Mouse (Mus musculus): ENCODE results near the gene Ptprh. TPM values are rescaled to one million over a fixed set of nuclear protein-coding genes. Genes with fewer than 3 reads are reported as not detected.

Gene Ptprh
- polyA plus RNA-seq, 1 experiment = 0.15 TPM

DNA sequence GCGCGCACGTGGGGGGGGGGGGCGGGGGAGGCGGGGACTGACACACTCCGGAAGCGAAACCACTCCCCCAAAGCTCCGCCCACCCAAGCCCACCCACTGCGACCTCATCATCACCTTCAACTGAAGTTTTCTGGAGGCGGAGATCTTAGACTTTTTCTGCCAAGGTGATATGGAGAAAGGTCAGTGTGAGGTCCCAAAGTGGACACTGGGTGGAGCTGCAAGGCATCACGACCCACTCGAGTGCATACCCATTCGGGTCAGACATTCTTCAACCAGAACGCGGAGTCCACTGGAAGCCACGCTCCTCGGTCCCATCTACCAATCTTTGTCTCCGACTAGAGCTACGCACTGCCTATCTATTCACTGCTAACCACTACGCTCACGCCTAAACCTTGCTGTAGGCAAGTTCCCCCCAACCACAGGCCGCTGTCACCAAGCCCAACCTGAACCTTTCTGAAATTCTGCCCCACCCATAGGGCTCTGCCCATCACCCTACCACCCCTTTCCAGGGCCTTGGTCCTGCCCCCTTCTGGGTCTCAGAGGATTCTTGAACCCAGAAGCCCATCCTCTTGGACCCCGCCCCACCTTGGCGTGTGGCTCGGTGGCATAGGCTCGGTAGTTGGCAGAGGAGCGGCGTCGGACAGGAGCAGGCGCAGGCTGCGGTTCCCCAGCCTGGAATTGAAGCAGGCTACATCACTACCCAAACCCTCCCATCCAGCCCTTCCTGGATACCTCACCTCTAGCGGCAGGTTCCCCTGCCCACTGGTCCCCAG lies 82.4 kb downstream of the Ptprh start:
- Histone ChIP-seq H3K4me3 (ENCODE audit: control insufficient read depth, insufficient read depth, low read length) (0 out of 2 replicates have a peak overlapping the region, but pooled peaks have one; percentile 0), H3K36me3 (ENCODE audit: control insufficient read depth, insufficient read depth, low read length) (no peaks in the 10 kb centered on the region), H3K27me3 (ENCODE audit: control insufficient read depth, insufficient read depth, low read length) (no peaks in the 10 kb centered on the region), H3K27ac (ENCODE audit: control insufficient read depth, insufficient read depth, low read length) (no peak overlapping the region), H3K4me1 (replicated peaks; ENCODE audit: control insufficient read depth, insufficient read depth, low read length) (peaks cover 16% of the 10 kb centered on the region)
- TF ChIP-seq CTCF (IDR thresholded peaks at IDR 0.05; ENCODE audit: borderline replicate concordance, control insufficient read depth, extremely low read depth, insufficient read depth, low read length, poor library complexity) = no peak
- no peak for TF ChIP-seq POLR2A (IDR thresholded peaks at IDR 0.05; ENCODE audit: control insufficient read depth, extremely low read depth, insufficient read depth, low read length, poor library complexity)
- 47% methylated on average over 32 of the region's 32 CpGs for WGBS
- no peak for DNase-seq

DNA sequence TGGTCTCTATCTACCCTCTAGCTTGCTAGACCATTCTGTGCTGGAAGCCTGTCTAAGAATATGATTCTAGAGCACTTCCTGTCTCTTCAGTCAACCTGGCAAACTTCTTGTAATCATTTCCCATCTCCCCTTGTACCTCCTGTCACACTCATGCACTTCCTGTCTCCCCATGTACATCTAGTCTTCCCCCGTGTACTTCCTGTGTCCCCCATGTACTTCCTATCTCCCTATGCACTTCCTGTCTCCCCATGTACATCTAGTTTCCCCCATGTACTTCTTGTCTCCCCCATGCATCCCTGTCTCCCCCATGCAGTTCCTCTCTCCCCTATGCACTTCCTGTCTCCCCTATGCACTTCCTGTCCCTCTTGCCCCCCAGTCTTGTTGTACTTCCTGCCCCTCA lies 85.4 kb downstream of the Ptprh start:
- TF ChIP-seq CTCF (IDR thresholded peaks at IDR 0.05; ENCODE audit: borderline replicate concordance, control insufficient read depth, extremely low read depth, insufficient read depth, low read length, poor library complexity) (no peak), POLR2A (IDR thresholded peaks at IDR 0.05; ENCODE audit: control insufficient read depth, extremely low read depth, insufficient read depth, low read length, poor library complexity) (no peak)
- H3K4me3 ChIP-seq (ENCODE audit: control insufficient read depth, insufficient read depth, low read length) = no peak overlapping the region
- WGBS = 6% methylated on average over 1 of the region's 1 CpGs
- H3K27ac ChIP-seq (ENCODE audit: control insufficient read depth, insufficient read depth, low read length) = peak overlapping the region; percentile 43; the same call in 1 of the 2 replicates
- no peaks in the 10 kb centered on the region for H3K27me3 ChIP-seq (ENCODE audit: control insufficient read depth, insufficient read depth, low read length)
- H3K36me3 ChIP-seq (ENCODE audit: control insufficient read depth, insufficient read depth, low read length) = no peaks in the 10 kb centered on the region
- no peak for DNase-seq
- H3K4me1 ChIP-seq (replicated peaks; ENCODE audit: control insufficient read depth, insufficient read depth, low read length) = peaks cover 16% of the 10 kb centered on the region

DNA sequence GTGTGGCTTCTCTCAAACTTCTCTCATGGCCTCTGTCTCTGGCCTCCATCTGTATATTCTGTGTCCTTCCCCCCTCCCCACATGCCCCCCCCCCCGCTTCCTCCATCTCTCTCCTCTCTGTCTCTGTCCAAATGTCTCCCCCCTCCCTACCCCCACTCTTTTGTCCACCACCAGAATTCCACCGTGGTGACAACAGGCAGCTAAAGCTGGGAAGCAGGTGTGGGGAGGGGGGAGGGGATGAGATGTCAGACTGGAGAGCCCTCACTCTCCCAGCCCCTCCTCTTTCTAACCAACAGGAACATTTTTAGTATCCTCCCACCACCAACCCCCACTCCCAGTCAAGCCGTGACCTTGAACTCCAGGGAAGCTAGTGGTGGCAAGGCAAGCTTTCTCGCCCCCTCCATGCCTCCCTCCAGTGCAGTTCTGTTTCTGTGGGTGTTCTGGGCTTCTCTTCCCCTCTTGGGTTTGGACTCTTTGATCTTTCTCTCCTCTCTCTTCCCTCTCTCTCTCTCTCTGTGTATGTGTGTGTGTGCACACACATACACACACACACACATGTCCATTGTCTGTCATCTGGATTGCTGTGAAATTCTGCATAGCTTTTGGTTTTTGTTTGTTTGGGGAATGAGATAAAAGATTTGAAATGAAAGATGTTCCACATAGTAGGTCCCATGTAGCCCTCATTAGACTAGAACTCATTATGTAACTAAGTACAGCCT lies 87.3 kb downstream of the Ptprh start, which contains the start of gene Tnnt1:
Tnnt1 (minus strand) TSS at position 51 of the 719 bp plus-strand sequence.
- DNase-seq = no peak
- Histone ChIP-seq H3K4me1 (replicated peaks; ENCODE audit: control insufficient read depth, insufficient read depth, low read length) (peaks cover 16% of the 10 kb centered on the region), H3K27ac (ENCODE audit: control insufficient read depth, insufficient read depth, low read length) (no peak within 1 kb of the TSS), H3K27me3 (ENCODE audit: control insufficient read depth, insufficient read depth, low read length) (no peaks in the 10 kb centered on the region), H3K4me3 (ENCODE audit: control insufficient read depth, insufficient read depth, low read length) (no peak within 1 kb of the TSS), H3K36me3 (ENCODE audit: control insufficient read depth, insufficient read depth, low read length) (no peaks in the 10 kb centered on the region)
- TF ChIP-seq POLR2A (IDR thresholded peaks at IDR 0.05; ENCODE audit: control insufficient read depth, extremely low read depth, insufficient read depth, low read length, poor library complexity) (no peak), CTCF (IDR thresholded peaks at IDR 0.05; ENCODE audit: borderline replicate concordance, control insufficient read depth, extremely low read depth, insufficient read depth, low read length, poor library complexity) (no peak)
- 52% methylated on average over 4 of the region's 4 CpGs for WGBS

DNA sequence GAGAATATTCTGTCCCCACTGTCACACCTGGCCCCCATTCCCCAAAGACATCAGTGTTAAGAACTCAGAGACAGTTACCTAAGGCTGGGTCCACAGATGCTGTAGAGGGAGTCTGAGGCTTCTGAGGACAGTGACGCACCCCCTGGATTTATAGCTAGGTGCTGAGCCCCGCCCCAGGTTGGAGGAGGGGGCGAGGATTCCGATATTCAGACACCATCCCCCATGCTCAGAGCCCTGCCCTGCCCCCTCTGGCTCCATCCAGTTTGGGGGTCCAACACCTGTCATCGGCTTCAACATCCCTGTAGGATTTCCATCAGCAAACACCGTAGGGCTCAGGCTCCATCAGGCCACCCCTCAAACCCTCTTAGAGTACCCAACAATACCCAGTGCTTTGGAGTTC lies 88.0 kb downstream of the Ptprh start:
- DNase-seq = no peak
- Histone ChIP-seq H3K27me3 (ENCODE audit: control insufficient read depth, insufficient read depth, low read length) (no peaks in the 10 kb centered on the region), H3K4me1 (replicated peaks; ENCODE audit: control insufficient read depth, insufficient read depth, low read length) (peaks cover 12% of the 10 kb centered on the region), H3K4me3 (ENCODE audit: control insufficient read depth, insufficient read depth, low read length) (no peak overlapping the region), H3K27ac (ENCODE audit: control insufficient read depth, insufficient read depth, low read length) (no peak overlapping the region), H3K36me3 (ENCODE audit: control insufficient read depth, insufficient read depth, low read length) (no peaks in the 10 kb centered on the region)
- no peak for TF ChIP-seq CTCF (IDR thresholded peaks at IDR 0.05; ENCODE audit: borderline replicate concordance, control insufficient read depth, extremely low read depth, insufficient read depth, low read length, poor library complexity)
- 92% methylated on average over 6 of the region's 6 CpGs for WGBS

DNA sequence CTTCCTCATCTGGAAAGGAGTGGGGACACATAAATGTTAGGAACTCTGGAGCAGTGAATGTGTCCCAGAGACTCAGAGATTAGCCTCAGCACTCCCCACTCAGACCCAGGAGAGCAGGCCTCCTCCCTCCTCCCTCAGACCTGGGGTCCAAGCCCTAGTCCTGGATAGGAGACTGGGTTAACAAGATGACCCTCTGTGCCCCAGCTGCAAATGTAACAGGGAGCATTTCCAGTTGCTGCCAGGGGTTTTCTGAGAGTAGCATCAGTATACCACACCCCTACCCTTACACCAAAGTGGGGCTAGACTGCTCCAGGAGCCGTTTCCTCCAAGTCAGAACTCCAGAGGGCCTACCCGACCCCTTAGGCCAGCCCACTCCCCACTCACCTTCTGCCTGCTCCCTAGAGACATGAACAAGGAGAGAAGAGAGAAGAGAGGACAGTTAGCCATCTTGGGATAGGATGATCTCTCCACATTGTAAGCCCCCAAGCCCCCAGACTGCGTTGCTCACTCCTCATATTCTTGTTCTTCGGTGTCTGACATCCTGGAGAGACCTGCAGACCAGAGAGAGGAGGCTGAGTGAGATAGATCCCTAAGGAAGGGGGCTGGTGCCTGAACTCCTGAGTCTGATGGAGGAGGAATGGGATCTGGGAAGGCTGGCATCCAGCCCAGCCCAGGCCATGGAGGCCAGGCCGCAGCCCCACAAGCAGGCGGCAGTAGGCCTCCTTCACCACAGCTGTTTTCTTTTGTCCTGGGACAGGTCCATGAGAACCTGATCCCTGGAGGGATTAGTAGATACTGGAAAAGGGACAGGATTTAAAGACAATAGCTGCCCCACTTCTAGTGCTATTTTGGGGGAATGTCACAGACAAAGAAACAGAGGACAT lies 89.8 kb downstream of the Ptprh start:
- H3K4me3 ChIP-seq (ENCODE audit: control insufficient read depth, insufficient read depth, low read length) = no peak overlapping the region
- H3K36me3 ChIP-seq (ENCODE audit: control insufficient read depth, insufficient read depth, low read length) = no peaks in the 10 kb centered on the region
- H3K27ac ChIP-seq (ENCODE audit: control insufficient read depth, insufficient read depth, low read length) = no peak overlapping the region
- H3K27me3 ChIP-seq (ENCODE audit: control insufficient read depth, insufficient read depth, low read length) = no peaks in the 10 kb centered on the region
- no peak for TF ChIP-seq CTCF (IDR thresholded peaks at IDR 0.05; ENCODE audit: borderline replicate concordance, control insufficient read depth, extremely low read depth, insufficient read depth, low read length, poor library complexity)
- peaks cover 14% of the 10 kb centered on the region for H3K4me1 ChIP-seq (replicated peaks; ENCODE audit: control insufficient read depth, insufficient read depth, low read length)
- WGBS = 92% methylated on average over 6 of the region's 6 CpGs
- DNase-seq = no peak

DNA sequence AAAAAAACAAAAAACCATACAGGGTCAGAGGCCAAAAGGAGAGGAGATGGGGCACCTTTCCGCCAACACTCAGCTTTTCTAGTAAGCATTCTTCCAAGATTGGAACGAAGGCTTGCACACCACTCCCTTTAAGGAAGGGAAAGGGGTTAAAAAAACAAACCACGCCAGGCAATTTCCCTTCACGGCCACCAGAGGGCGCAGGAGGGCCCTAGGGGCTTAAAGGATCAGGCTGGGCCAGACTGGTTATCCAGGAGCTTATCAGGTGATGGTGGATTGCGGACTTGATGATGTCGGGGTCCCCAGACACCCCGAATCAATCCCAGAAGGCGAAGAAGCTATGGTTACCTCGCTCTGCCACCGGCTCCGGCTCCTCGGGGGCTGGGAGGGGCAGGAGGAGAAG lies 90.6 kb downstream of the Ptprh start:
- TF ChIP-seq CTCF (IDR thresholded peaks at IDR 0.05; ENCODE audit: borderline replicate concordance, control insufficient read depth, extremely low read depth, insufficient read depth, low read length, poor library complexity) (peak; percentile 83), POLR2A (IDR thresholded peaks at IDR 0.05; ENCODE audit: control insufficient read depth, extremely low read depth, insufficient read depth, low read length, poor library complexity) (no peak)
- peak; percentile 47 for DNase-seq
- Histone ChIP-seq H3K4me3 (ENCODE audit: control insufficient read depth, insufficient read depth, low read length) (no peak overlapping the region), H3K4me1 (replicated peaks; ENCODE audit: control insufficient read depth, insufficient read depth, low read length) (peaks cover 17% of the 10 kb centered on the region), H3K27me3 (ENCODE audit: control insufficient read depth, insufficient read depth, low read length) (no peaks in the 10 kb centered on the region), H3K27ac (ENCODE audit: control insufficient read depth, insufficient read depth, low read length) (no peak overlapping the region), H3K36me3 (ENCODE audit: control insufficient read depth, insufficient read depth, low read length) (no peaks in the 10 kb centered on the region)
- WGBS = 41% methylated on average over 13 of the region's 13 CpGs

All from thymus, adult 2 months (tissue).